Mouse (Mus musculus) stomach, embryonic 16.5 days (tissue): Measurements from ENCODE around the gene Ube2g1. TPM values are rescaled to one million over a fixed set of nuclear protein-coding genes. Genes with fewer than 3 reads are reported as not detected.
"Not testable (repeated sequence)": the region's sequence is repeated elsewhere in the genome, so short reads cannot be mapped to it uniquely, and the experiment has no call there.

Experiments used
- ATAC-seq: fragments of 200-750 bp; cut with Nextera tagmentation; 2 replicates; pipeline ENCODE4 v1.8.0; 2017; ENCODE audit warnings: moderate number of reproducible peaks, moderate TSS enrichment; ENCODE audit not compliant: insufficient read depth, low FRiP score
- H3K27ac ChIP-seq: fragments of 300-500 bp; sonication (generic); 2 replicates; pipeline ENCODE4 v1.5.1; 2014; ENCODE audit warnings: low read length
- H3K27me3 ChIP-seq: fragments of 300-500 bp; sonication (generic); 2 replicates; pipeline ENCODE4 v1.6.1; 2014; ENCODE audit warnings: low read length, control low read depth, mixed read lengths; ENCODE audit not compliant: control insufficient read depth, insufficient read depth
- H3K36me3 ChIP-seq: fragments of 300-500 bp; sonication (generic); 2 replicates; pipeline ENCODE4 v1.6.1; 2014; ENCODE audit warnings: low read length; ENCODE audit not compliant: control insufficient read depth, insufficient read depth
- H3K4me1 ChIP-seq: fragments of 300-500 bp; sonication (generic); 2 replicates; pipeline ENCODE4 v1.6.1; 2014; ENCODE audit warnings: low read length, control low read depth, mixed read lengths; ENCODE audit not compliant: control insufficient read depth, insufficient read depth
- H3K4me2 ChIP-seq: fragments of 300-500 bp; sonication (generic); 2 replicates; pipeline ENCODE4 v1.6.1; 2014; ENCODE audit warnings: low read depth, low read length, mixed read lengths
- H3K4me3 ChIP-seq: fragments of 300-500 bp; sonication (generic); replicated peaks from 2 replicates; pipeline ENCODE4 v1.5.1; 2014; ENCODE audit warnings: mild to moderate bottlenecking, low read length
- H3K9ac ChIP-seq: fragments of 300-500 bp; sonication (generic); 2 replicates; pipeline ENCODE4 v1.6.1; 2014; ENCODE audit warnings: low read length
- H3K9me3 ChIP-seq: fragments of 300-500 bp; sonication (generic); replicated peaks from 2 replicates; pipeline ENCODE4 v1.6.1; 2016; ENCODE audit warnings: low read length, control low read depth; ENCODE audit not compliant: control insufficient read depth
- WGBS: fragments of 180-500 bp; shearing (Covaris S2); extraction: QIAGEN DNeasy Blood & Tissue Kit; methylation state at CpG from one replicate; pipeline ENCODE4 v1.1.7; 2014; 5-methylcytosine and 5-hydroxymethylcytosine counted together
- polyA plus RNA-seq: library from polyadenylated mRNA; unstranded; fragments of >200 nt; fragmentation: Nextera tagmentation; extraction: Ambion mirVana; gene quantifications from 2 replicates; pipeline ENCODE4 v1.2.1, GENCODE M21; 2015

The Ube2g1 gene
- polyA plus RNA-seq, 1 experiment from 2014 or later: 62.7 TPM

DNA sequence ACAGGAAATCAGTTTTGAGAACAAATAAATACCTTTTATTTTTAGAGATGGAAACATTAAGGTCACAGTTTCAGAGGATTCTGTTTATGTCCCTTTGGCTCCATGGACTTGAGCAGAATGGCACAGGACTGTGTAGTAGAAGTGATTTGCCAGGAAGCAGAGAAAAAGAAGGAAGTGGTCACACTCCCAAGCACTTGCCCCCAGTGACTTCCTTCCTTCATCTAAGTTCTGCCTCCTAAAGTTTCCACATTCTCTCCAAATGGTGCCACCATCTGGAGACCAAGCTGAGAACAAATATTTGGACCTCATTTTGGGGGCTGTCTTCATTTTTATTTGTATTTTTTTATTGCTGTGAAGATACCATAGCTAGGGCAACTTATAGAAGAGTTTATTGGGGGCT is 90.2 kb downstream of the Ube2g1 start:
- Histone ChIP-seq H3K4me2 (no peak overlapping the region), H3K27ac (no peak overlapping the region), H3K27me3 (no peaks in the 10 kb centered on the region), H3K4me3 (no peak overlapping the region), H3K9ac (no peak overlapping the region), H3K4me1 (no peaks in the 10 kb centered on the region), H3K9me3 (no peaks in the 10 kb centered on the region), H3K36me3 (no peaks in the 10 kb centered on the region)
- no peak for ATAC-seq

DNA sequence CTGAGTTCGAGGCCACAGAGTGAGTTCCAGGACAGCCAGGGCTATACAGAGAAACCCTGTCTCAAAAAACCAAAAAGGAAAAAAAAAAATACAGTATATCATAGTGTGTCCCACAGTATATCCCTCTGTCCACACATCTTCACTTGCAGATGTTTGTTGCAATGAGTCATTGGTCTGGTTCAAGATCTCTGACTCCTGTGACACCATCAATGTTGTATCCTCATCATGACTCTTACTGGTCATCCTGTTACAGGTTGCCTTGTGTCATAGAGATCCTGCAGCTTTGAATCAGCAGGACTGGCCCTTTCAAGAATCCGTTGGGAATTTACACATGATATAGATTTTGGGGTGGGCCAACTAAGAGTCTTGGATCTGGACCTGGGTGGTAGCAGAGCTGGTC is 98.0 kb downstream of the Ube2g1 start:
- H3K36me3 ChIP-seq, H3K4me1 ChIP-seq, H3K4me2 ChIP-seq, H3K4me3 ChIP-seq, ATAC-seq, H3K9me3 ChIP-seq, H3K9ac ChIP-seq, H3K27me3 ChIP-seq, H3K27ac ChIP-seq: not testable (repeated sequence)
- WGBS: 88% methylated on average over 2 of the region's 2 CpGs

DNA sequence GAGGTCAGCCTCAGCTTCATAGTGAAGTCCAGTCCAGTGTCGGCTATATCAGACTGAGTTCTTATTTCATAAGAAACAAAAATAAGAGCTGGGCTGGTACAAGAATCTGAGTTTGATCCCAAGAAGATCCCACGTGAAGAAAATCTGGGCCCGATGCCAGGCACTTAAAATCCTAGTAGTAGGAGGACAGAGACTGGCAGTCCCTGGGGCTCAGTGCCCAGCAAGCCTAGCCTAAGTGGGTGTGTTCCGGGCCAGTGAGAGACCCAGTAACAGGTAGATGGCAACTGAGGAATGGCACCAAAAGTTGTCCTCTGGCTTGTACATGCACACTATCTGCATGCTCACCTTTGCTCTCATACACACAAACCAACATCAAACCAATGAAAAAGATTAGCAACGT is 105.6 kb downstream of the Ube2g1 start:
- WGBS: 85% methylated on average over 5 of the region's 5 CpGs
- no peak for ATAC-seq

DNA sequence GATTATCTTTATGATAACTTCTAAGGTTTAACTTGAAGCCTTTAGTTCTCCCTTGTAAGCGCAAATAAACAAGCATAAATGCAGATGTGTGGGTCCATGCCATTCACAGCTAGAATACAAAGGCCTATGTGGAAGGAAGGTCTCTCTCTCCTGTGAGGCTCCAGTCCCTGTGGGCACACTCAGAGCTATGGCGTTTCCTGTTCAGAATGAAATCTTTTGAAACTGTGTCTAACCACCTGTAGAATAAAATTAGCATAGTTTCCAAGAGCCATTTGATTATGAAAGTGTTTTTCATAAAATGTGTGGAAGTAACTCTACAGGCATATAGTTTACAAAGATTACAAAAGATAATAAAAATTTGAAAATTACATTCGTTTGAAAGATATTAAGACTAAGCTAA is 111.1 kb downstream of the Ube2g1 start:
- H3K4me1 ChIP-seq: no peaks in the 10 kb centered on the region
- no peak for ATAC-seq
- H3K36me3 ChIP-seq: no peaks in the 10 kb centered on the region
- H3K4me3 ChIP-seq: no peak overlapping the region
- H3K4me2 ChIP-seq: no peak overlapping the region
- no peak overlapping the region for H3K27ac ChIP-seq
- no peak overlapping the region for H3K9ac ChIP-seq
- H3K27me3 ChIP-seq: no peaks in the 10 kb centered on the region
- 84% methylated on average over 3 of the region's 3 CpGs for WGBS
- no peaks in the 10 kb centered on the region for H3K9me3 ChIP-seq

More for the DNA sequence above, 105.6 kb downstream of the Ube2g1 start:
- Histone ChIP-seq H3K9me3 (no peaks in the 10 kb centered on the region), H3K36me3 (0 out of 2 replicates have a peak, but pooled peaks cover 3% of the 10 kb centered on the region), H3K27ac (no peak overlapping the region), H3K27me3 (no peaks in the 10 kb centered on the region), H3K4me1 (no peaks in the 10 kb centered on the region), H3K4me3 (no peak overlapping the region), H3K4me2 (no peak overlapping the region), H3K9ac (no peak overlapping the region)

DNA sequence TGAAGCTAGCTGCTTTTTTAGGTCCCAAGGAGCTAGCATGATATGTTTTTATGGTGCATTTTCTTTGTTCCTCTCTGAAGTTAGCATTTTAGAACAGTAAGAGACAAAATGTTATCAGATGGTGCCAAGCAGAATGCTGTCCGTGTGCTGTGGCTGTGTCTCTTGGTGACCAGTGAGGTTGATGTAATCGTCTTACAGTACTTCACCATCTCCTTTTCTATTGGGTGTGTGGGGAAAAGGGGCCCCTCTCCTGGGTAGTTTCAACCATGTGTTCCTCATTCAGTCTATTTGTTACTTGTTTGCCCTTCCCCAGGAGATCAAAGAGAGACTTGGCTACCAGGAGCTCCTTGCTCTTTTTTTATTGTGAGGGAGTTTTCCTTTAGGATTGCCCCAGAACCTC is 116.1 kb downstream of the Ube2g1 start:
- Histone ChIP-seq H3K36me3 (no peaks in the 10 kb centered on the region), H3K9ac (no peak overlapping the region), H3K4me2 (no peak overlapping the region), H3K27me3 (no peaks in the 10 kb centered on the region), H3K27ac (no peak overlapping the region), H3K4me1 (no peaks in the 10 kb centered on the region), H3K9me3 (no peaks in the 10 kb centered on the region), H3K4me3 (no peak overlapping the region)
- WGBS: 78% methylated on average over 2 of the region's 2 CpGs
- ATAC-seq: no peak

DNA sequence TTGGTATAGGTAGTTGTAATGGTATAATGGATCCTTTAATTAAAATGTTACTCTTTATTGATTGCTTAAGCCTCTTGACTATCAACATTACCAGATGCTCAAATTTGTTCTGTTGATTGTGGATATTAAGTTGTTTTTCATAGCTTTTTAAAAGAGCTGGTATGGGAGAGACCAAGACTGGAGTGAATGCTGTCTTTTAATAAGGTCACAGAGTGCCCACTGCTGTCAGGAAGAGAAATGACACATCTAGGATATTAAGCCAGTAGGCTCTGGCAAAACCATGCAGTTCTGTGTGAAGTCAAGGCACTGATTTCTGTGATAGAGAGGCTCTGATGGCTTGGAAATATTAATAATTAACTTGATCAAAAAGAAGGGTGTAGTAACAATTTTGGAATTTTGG is 116.8 kb downstream of the Ube2g1 start:
- Histone ChIP-seq H3K36me3 (no peaks in the 10 kb centered on the region), H3K4me1 (no peaks in the 10 kb centered on the region), H3K9ac (no peak overlapping the region), H3K27ac (no peak overlapping the region), H3K27me3 (no peaks in the 10 kb centered on the region), H3K4me2 (no peak overlapping the region), H3K4me3 (no peak overlapping the region), H3K9me3 (no peaks in the 10 kb centered on the region)
- no peak for ATAC-seq

DNA sequence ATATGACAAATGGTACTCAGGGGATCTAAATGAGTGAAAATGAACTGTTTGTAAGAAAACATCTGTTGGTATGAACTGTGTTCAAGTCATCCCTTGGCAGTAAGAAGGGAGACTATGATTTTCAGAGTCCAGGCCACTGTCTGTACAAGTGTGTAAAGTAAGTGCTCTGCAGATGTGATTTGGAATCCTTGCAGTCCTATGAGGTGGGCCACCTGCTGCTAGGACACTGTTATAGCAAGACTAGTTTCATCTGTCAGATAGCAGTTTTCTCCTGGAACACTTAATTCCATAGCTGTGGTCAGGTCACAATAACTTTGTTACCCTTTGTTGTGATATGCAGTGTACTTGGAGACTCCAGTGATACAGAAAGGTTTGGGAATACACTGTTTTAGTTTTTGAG is 118.9 kb downstream of the Ube2g1 start:
- Histone ChIP-seq H3K4me2 (no peak overlapping the region), H3K9me3 (no peaks in the 10 kb centered on the region), H3K9ac (no peak overlapping the region), H3K4me3 (no peak overlapping the region), H3K27me3 (no peaks in the 10 kb centered on the region), H3K4me1 (no peaks in the 10 kb centered on the region), H3K36me3 (peaks cover 11% of the 10 kb centered on the region), H3K27ac (no peak overlapping the region)
- ATAC-seq: no peak

DNA sequence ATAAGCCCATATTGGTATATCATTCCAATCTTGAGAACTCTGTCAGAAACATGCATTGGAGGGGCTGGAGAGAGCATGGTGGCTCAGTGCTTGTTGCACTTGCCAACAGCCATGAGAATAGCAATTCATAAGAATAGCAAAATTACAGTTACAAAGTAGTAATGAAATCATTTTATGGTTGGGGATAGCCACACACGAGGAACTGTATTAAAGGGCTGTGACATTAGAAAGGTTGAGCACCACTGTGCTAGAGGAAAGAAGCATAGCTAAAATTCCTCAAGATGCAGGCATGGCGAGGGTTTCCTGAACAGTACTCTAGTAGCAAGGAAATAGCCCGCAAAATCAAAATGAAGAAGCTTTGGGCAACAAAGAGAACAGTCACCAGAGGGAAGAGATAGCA is 126.7 kb downstream of the Ube2g1 start:
- no peak overlapping the region for H3K9ac ChIP-seq
- H3K36me3 ChIP-seq: peaks cover 19% of the 10 kb centered on the region
- H3K27ac ChIP-seq: no peak overlapping the region
- H3K27me3 ChIP-seq: no peaks in the 10 kb centered on the region
- no peak for ATAC-seq
- no peak overlapping the region for H3K4me2 ChIP-seq
- no peaks in the 10 kb centered on the region for H3K9me3 ChIP-seq
- no peak overlapping the region for H3K4me3 ChIP-seq
- WGBS: 92% methylated on average over 3 of the region's 3 CpGs
- no peaks in the 10 kb centered on the region for H3K4me1 ChIP-seq

DNA sequence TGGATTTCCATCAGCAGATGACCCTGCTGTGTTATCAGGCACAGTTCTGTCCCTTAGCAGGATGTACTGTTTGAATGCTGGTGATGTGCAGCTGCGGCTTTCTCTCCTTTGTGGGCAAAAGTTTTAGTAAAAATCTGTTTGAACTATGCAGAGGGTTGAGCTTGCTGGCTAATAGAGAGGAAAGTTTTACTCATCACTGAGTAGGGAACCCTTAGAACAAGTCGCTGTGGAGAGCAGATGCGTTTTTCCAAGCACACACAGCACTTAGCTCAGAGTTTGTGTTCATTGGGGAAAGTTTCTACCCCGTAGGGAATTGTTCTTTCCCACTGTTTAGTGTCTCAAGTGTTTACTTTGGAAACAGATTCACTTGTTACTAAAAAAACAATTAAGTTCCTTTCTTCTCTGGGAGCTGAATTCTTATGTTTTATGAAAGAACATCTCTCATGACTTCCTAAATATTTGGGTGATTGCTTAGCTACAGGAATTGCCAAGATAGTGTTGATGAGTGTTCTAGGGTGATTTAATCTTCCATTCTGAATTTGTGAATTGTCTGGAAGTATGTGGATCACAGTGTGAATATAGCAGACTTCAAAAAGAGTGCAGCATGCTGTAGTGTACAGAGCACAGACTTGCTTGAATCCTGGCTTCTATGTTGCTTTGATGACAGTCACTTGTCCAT is 127.9 kb downstream of the Ube2g1 start:
- ATAC-seq: no peak
- peaks cover 16% of the 10 kb centered on the region for H3K36me3 ChIP-seq
- WGBS: 77% methylated on average over 4 of the region's 4 CpGs

DNA sequence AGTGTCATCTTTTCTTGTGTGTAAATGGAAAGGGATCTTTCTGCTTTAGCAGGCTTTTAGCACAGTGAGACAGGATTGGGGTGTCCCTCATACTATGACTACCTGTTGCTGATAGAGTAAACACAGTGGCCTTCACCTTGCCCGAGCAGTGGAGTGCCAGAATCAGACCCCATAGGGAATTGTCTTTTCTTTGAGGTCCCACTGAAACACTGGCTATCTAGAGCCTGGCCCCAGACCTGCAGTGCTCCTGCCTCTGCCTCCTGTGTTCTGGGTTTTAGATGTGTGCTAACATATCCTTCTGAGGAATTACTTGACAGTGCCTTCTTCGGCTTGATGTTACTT is 128.4 kb downstream of the Ube2g1 start:
- Histone ChIP-seq H3K27me3 (no peaks in the 10 kb centered on the region), H3K36me3 (peaks cover 18% of the 10 kb centered on the region), H3K4me3 (no peak overlapping the region), H3K9ac (no peak overlapping the region), H3K9me3 (no peaks in the 10 kb centered on the region), H3K4me2 (no peak overlapping the region), H3K4me1 (no peaks in the 10 kb centered on the region), H3K27ac (no peak overlapping the region)
- 85% methylated on average over 2 of the region's 2 CpGs for WGBS
- no peak for ATAC-seq

More for the DNA sequence above, 127.9 kb downstream of the Ube2g1 start:
- H3K4me2 ChIP-seq: no peak overlapping the region
- no peak overlapping the region for H3K4me3 ChIP-seq
- no peaks in the 10 kb centered on the region for H3K9me3 ChIP-seq
- no peak overlapping the region for H3K9ac ChIP-seq
- no peaks in the 10 kb centered on the region for H3K4me1 ChIP-seq
- H3K27me3 ChIP-seq: no peaks in the 10 kb centered on the region
- H3K27ac ChIP-seq: no peak overlapping the region
